Mouse (Mus musculus) MEL (cell line): ENCODE measurements around the gene Cpne2. TPM values are rescaled to one million over a fixed set of nuclear protein-coding genes. Genes with fewer than 3 reads are reported as not detected.

Experiments
- DNase-seq: peaks from one replicate; pipeline ENCODE4 v3.0.0; 2011; ENCODE audit warnings: low read depth, low spot score
- H3K27ac ChIP-seq: 2 replicates; pipeline ENCODE4 v1.5.1; 2012; ENCODE audit warnings: low read depth, mild to moderate bottlenecking, control low read depth, low read length, moderate library complexity; ENCODE audit not compliant: control insufficient read depth
- H3K27me3 ChIP-seq, 2 experiments: fragments of 150-350 bp in 1 of 2; sonication (generic) in 1 of 2; 2 replicates each; pipeline ENCODE4 v1.6.1; 2012; ENCODE audit warnings: low read length in 2 of 2, mild to moderate bottlenecking in 2 of 2, improper control_type of control experiment in 1 of 2, moderate library complexity in 1 of 2; ENCODE audit not compliant: insufficient read depth in 2 of 2, control insufficient read depth in 1 of 2
- H3K36me3 ChIP-seq, 2 experiments: 2 replicates each; pipeline ENCODE4 v1.6.1; 2012 to 2014; ENCODE audit warnings: low read length in 2 of 2, improper control_type of control experiment in 1 of 2, inconsistent platforms in 1 of 2, mild to moderate bottlenecking in 1 of 2; ENCODE audit not compliant: insufficient read depth in 2 of 2, control insufficient read depth in 1 of 2
- H3K4me1 ChIP-seq, 2 experiments: fragments of 150-350 bp in 1 of 2; sonication (generic) in 1 of 2; 2 replicates each; pipeline ENCODE4 v1.6.1; 2012; ENCODE audit warnings: low read length in 2 of 2, improper control_type of control experiment in 1 of 2, mild to moderate bottlenecking in 1 of 2; ENCODE audit not compliant: insufficient read depth in 2 of 2, control insufficient read depth in 1 of 2
- H3K4me3 ChIP-seq, 2 experiments: fragments of 150-350 bp in 1 of 2; sonication (generic) in 1 of 2; 2 replicates each; pipeline ENCODE4 v1.5.1; 2012; ENCODE audit warnings: low read depth in 2 of 2, low read length in 2 of 2, mild to moderate bottlenecking in 2 of 2, moderate library complexity in 2 of 2, control low read depth in 1 of 2, improper control_type of control experiment in 1 of 2; ENCODE audit not compliant: control insufficient read depth in 1 of 2, insufficient read depth in 1 of 2
- H3K79me2 ChIP-seq: 2 replicates; pipeline ENCODE4 v1.6.1; 2012; ENCODE audit warnings: mild to moderate bottlenecking, low read length, moderate library complexity; ENCODE audit not compliant: control insufficient read depth, poor library complexity, insufficient read depth
- H3K9ac ChIP-seq: 2 replicates; pipeline ENCODE4 v1.6.1; 2012; ENCODE audit warnings: low read depth, mild to moderate bottlenecking, control low read depth, low read length, moderate library complexity; ENCODE audit not compliant: control insufficient read depth, poor library complexity, severe bottlenecking
- H3K9me3 ChIP-seq: fragments of 150-350 bp; sonication (generic); replicated peaks from 2 replicates; pipeline ENCODE4 v1.6.1; 2012; ENCODE audit warnings: mild to moderate bottlenecking, low read length, improper control_type of control experiment, moderate library complexity; ENCODE audit not compliant: insufficient read depth
- CHD2 ChIP-seq: IDR thresholded peaks from 2 replicates; pipeline ENCODE4 v1.6.1; 2011; ENCODE audit warnings: low read length, improper control_type of control experiment
- CTCF ChIP-seq, 3 experiments: IDR thresholded peaks in 2 of 3; conservative IDR thresholded peaks in 1 of 3; 2 replicates each; pipeline ENCODE4 v1.5.1; 2011 to 2012; ENCODE audit warnings: low read length in 3 of 3, low read depth in 2 of 3, mild to moderate bottlenecking in 2 of 3, improper control_type of control experiment in 1 of 3, inconsistent platforms in 1 of 3, mixed read lengths in 1 of 3, moderate library complexity in 1 of 3; ENCODE audit not compliant: control insufficient read depth in 1 of 3, insufficient read depth in 1 of 3, poor library complexity in 1 of 3, severe bottlenecking in 1 of 3
- E2F4 ChIP-seq: IDR thresholded peaks from 2 replicates; pipeline ENCODE4 v1.6.1; 2011; ENCODE audit warnings: low read depth, low read length, improper control_type of control experiment, borderline replicate concordance
- EP300 ChIP-seq, 2 experiments: IDR thresholded peaks; 2 replicates each; pipeline ENCODE4 v1.6.1; 2011; ENCODE audit warnings: improper control_type of control experiment in 2 of 2, low read length in 2 of 2, low read depth in 1 of 2, mild to moderate bottlenecking in 1 of 2
- ETS1 ChIP-seq: IDR thresholded peaks from 2 replicates; pipeline ENCODE4 v1.6.1; 2012; ENCODE audit warnings: low read depth, mild to moderate bottlenecking, inconsistent platforms, low read length, improper control_type of control experiment, moderate library complexity
- GATA1 ChIP-seq: IDR thresholded peaks from 2 replicates; pipeline ENCODE4 v1.6.1; 2011; ENCODE audit warnings: low read depth, low read length, improper control_type of control experiment
- JUND ChIP-seq: IDR thresholded peaks from 2 replicates; pipeline ENCODE4 v1.6.1; 2011; ENCODE audit warnings: low read depth, mild to moderate bottlenecking, improper control_type of control experiment, low read length
- KAT2A ChIP-seq: conservative IDR thresholded peaks from 2 replicates; pipeline ENCODE4 v1.6.1; 2012; ENCODE audit warnings: low read depth, low read length, improper control_type of control experiment, inconsistent platforms
- MAFK ChIP-seq: IDR thresholded peaks from 2 replicates; pipeline ENCODE4 v1.6.1; 2011; ENCODE audit warnings: low read depth, mild to moderate bottlenecking, low read length, improper control_type of control experiment, borderline replicate concordance
- MAX ChIP-seq: IDR thresholded peaks from 2 replicates; pipeline ENCODE4 v1.6.1; 2011; ENCODE audit warnings: low read length, improper control_type of control experiment
- MXI1 ChIP-seq: IDR thresholded peaks from 2 replicates; pipeline ENCODE4 v1.6.1; 2011; ENCODE audit warnings: mild to moderate bottlenecking, low read depth, low read length, improper control_type of control experiment
- MYB ChIP-seq: IDR thresholded peaks from 2 replicates; pipeline ENCODE4 v1.6.1; 2011; ENCODE audit warnings: mild to moderate bottlenecking, low read depth, low read length, improper control_type of control experiment
- NRF1 ChIP-seq: IDR thresholded peaks from 2 replicates; pipeline ENCODE4 v1.6.1; 2014; ENCODE audit warnings: low read depth, mild to moderate bottlenecking, inconsistent platforms, low read length, improper control_type of control experiment, moderate library complexity; ENCODE audit not compliant: poor library complexity, insufficient read depth, severe bottlenecking
- POLR2A ChIP-seq, 2 experiments: IDR thresholded peaks; 2 replicates each; pipeline ENCODE4 v1.6.1; 2011 to 2012; ENCODE audit warnings: low read length in 2 of 2, mild to moderate bottlenecking in 2 of 2, control low read depth in 1 of 2, improper control_type of control experiment in 1 of 2, low read depth in 1 of 2, moderate library complexity in 1 of 2; ENCODE audit not compliant: control insufficient read depth in 1 of 2, insufficient read depth in 1 of 2, poor library complexity in 1 of 2
- SIN3A ChIP-seq: IDR thresholded peaks from 2 replicates; pipeline ENCODE4 v1.6.1; 2012; ENCODE audit warnings: low read length, improper control_type of control experiment, inconsistent platforms
- SMC3 ChIP-seq: IDR thresholded peaks from 2 replicates; pipeline ENCODE4 v1.6.1; 2011; ENCODE audit warnings: low read depth, low read length, improper control_type of control experiment
- TAL1 ChIP-seq: IDR thresholded peaks from 2 replicates; pipeline ENCODE4 v1.6.1; 2012; ENCODE audit warnings: mild to moderate bottlenecking, inconsistent platforms, low read length, moderate library complexity, mixed read lengths
- TBP ChIP-seq: IDR thresholded peaks from 2 replicates; pipeline ENCODE4 v1.8.0; 2011; ENCODE audit warnings: low read depth, low read length, improper control_type of control experiment
- TCF12 ChIP-seq: IDR thresholded peaks from 2 replicates; pipeline ENCODE4 v1.6.1; 2014; ENCODE audit warnings: low read depth, mild to moderate bottlenecking, inconsistent platforms, low read length, improper control_type of control experiment, moderate library complexity
- UBTF ChIP-seq: IDR thresholded peaks from 2 replicates; pipeline ENCODE4 v1.6.1; 2012; ENCODE audit warnings: low read depth, mild to moderate bottlenecking, inconsistent platforms, low read length, improper control_type of control experiment, moderate library complexity, borderline replicate concordance; ENCODE audit not compliant: insufficient read depth
- USF1 ChIP-seq: IDR thresholded peaks from 2 replicates; pipeline ENCODE4 v1.6.1; 2014; ENCODE audit warnings: low read depth, mild to moderate bottlenecking, inconsistent platforms, low read length, improper control_type of control experiment, moderate library complexity
- USF2 ChIP-seq, 2 experiments: IDR thresholded peaks; 2 replicates each; pipeline ENCODE4 v1.6.1; 2011 to 2012; ENCODE audit warnings: improper control_type of control experiment in 2 of 2, low read length in 2 of 2, borderline replicate concordance in 1 of 2, inconsistent platforms in 1 of 2, low read depth in 1 of 2, mild to moderate bottlenecking in 1 of 2; ENCODE audit not compliant: insufficient read depth in 1 of 2
- polyA plus RNA-seq, 2 experiments: library from polyadenylated mRNA; stranded (reverse) in 1 of 2; unstranded in 1 of 2; fragments of >175 nt in 1 of 2; fragments of >200 nt in 1 of 2; gene quantifications; 2 replicates each; pipeline versions ENCODE4 v1.2.1 to v1.2.4; 2012; ENCODE audit warnings: low replicate concordance in 2 of 2, low read depth in 1 of 2; ENCODE audit not compliant: insufficient read length in 2 of 2, insufficient read depth in 1 of 2, missing spikeins in 1 of 2
- total RNA-seq: library from RNA; depleted of rRNA; stranded (reverse); fragments of 300-350 nt; gene quantifications from 2 replicates; pipeline ENCODE4 v1.2.3, GENCODE M21; 2012

Gene Cpne2
- total and polyA plus RNA-seq, 3 experiments = 19.1 to 29.7 TPM; not detected in 1

DNA sequence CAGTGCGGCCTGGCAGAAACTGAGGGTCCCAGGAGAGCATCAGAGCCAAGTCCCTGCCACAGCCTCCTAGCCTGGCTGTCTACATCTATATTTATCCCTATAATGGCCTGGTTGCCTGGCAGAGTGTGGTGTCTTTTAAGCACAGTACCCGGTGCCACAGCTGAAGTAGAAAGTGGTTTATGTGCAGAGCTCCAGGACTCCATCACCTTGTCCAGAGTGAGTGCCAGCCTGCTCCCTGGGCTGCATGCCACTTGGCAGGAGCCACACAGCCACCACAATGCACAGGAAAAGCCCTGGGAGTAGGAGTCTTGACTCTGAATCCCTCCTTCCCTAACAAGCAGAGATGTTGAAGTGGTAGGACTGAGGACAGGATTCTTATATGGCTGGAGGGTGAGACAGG, 4.7 kb downstream of the Cpne2 start:
- H3K4me3 ChIP-seq = no peak overlapping the region
- H3K9me3 ChIP-seq = no peaks in the 10 kb centered on the region
- TF ChIP-seq E2F4 = no peak
- no peak for TF ChIP-seq MAFK
- no peak for TF ChIP-seq SMC3
- TF ChIP-seq MXI1 = no peak
- no peak for TF ChIP-seq NRF1
- peaks cover 16 to 26% of the 10 kb centered on the region in 2 experiments for H3K4me1 ChIP-seq
- H3K9ac ChIP-seq = no peak overlapping the region
- H3K27ac ChIP-seq = no peak overlapping the region
- peaks cover 0 to 21% of the 10 kb centered on the region in 2 experiments; a peak in 2 of 4 replicates for H3K36me3 ChIP-seq
- H3K27me3 ChIP-seq = no peaks in the 10 kb centered on the region
- DNase-seq = no peak
- no peaks in the 10 kb centered on the region; the same call in 1 of the 2 replicates for H3K79me2 ChIP-seq

DNA sequence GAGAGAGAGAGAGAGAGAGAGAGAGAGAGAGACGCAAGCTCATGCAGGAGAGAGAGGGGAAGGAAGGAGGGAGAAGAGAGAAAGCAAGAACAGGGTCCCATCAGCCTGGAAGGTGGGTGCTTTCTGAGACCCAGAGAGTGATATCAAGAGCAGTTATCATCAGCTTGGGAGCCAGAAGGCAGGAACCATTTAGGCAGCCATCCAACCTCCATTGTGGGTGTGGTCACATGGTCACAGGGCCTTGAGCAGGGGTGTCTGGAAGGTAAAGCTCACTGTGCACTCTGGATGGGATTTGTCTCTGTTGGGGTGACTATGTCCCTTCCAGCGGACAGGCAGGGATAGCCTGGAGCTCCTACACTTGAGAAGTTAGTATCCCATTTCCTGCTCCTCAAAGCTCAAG, 7.2 kb downstream of the Cpne2 start:
- peak; percentile 69 for DNase-seq
- peaks cover 16 to 22% of the 10 kb centered on the region in 2 experiments for H3K4me1 ChIP-seq
- TF ChIP-seq KAT2A = no peak
- TF ChIP-seq MAFK = no peak
- peak; percentile 35; the same call in 1 of the 2 replicates for TF ChIP-seq ETS1
- peak; percentile 90 for TF ChIP-seq USF1
- 0 out of 2 replicates have a peak, but pooled peaks have one; percentile 53 for TF ChIP-seq MAX
- peak in 1 of 2 experiments; percentile 44; a peak in 1 of 4 replicates for TF ChIP-seq USF2 (IDR thresholded peaks at IDR 0.05; ENCODE audit: borderline replicate concordance in 1 of 2, insufficient read depth in 1 of 2, low read depth in 1 of 2, low read length in 2 of 2)
- 0 out of 2 replicates have a peak, but pooled peaks have one; percentile 18 for TF ChIP-seq SIN3A
- no peaks in the 10 kb centered on the region for H3K9me3 ChIP-seq
- H3K27ac ChIP-seq = no peak overlapping the region
- H3K36me3 ChIP-seq = peaks cover 0 to 21% of the 10 kb centered on the region in 2 experiments; a peak in 2 of 4 replicates
- no peak overlapping the region for H3K4me3 ChIP-seq
- no peak overlapping the region for H3K9ac ChIP-seq
- no peaks in the 10 kb centered on the region for H3K27me3 ChIP-seq
- no peaks in the 10 kb centered on the region for H3K79me2 ChIP-seq

DNA sequence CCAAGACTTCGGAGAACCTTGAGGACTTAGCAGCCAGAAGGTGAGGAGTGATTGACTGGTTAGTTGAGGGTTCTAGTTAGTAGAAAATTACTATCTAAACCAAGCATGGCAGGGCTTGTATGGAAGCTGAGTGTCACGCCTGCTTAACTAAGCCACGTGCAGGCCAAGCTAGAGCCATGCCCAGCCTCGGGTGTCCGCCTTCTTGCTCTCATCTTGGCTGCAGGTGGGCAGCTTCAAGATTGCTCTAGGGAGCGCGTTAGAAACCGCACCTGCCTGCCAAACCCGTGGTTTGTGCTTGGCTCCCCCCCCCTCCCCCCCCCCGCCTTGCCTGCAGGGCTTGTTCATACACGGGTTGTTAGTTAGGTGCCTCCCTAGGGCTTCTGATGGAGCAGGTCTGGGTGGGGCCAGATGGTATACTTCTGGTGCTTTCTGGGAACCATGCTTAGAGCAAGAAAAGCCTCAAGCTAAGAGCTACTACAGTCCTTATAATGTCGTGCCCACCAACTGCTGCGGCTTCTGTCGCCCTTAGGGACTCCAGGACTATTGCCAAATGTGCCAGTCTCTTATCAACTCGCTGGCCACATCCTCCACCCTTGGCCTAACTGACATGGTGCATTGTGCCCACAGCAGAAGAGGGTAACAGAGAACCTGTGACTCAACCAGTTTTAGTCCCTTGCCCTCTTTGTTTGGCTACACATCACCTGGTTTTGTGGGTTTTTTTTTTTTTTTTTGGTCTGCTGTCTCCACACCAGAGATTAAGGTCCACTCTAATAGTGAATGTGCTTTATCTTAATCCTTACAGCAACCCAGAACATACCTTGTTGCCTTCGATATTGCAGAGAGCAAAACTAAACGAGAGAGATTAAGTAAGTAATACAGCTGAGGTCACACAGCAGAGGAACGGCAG, 8.4 kb downstream of the Cpne2 start:
- Histone ChIP-seq H3K27ac (peak overlapping the region; percentile 31), H3K4me1 (peaks cover 16 to 22% of the 10 kb centered on the region in 2 experiments), H3K79me2 (no peaks in the 10 kb centered on the region), H3K9ac (0 out of 2 replicates have a peak overlapping the region, but pooled peaks have one; percentile 20), H3K9me3 (no peaks in the 10 kb centered on the region), H3K36me3 (peaks cover 0 to 21% of the 10 kb centered on the region in 2 experiments; a peak in 2 of 4 replicates), H3K27me3 (no peaks in the 10 kb centered on the region), H3K4me3 (peak overlapping the region in 1 of 2 experiments; percentile 24; a peak in 2 of 4 replicates)
- peak; percentile 59 for DNase-seq
- TF ChIP-seq TCF12 (peak; percentile 90), E2F4 (no peak), UBTF (no peak), MXI1 (0 out of 2 replicates have a peak, but pooled peaks have one; percentile 21), TAL1 (peak; percentile 73), SIN3A (peak; percentile 31; the same call in 1 of the 2 replicates), CTCF (IDR thresholded peaks at IDR 0.05 in 2 of 3, conservative IDR thresholded peaks at IDR 0.05 in 1 of 3; ENCODE audit: control insufficient read depth in 1 of 3, insufficient read depth in 1 of 3, low read depth in 2 of 3, low read length in 3 of 3, poor library complexity in 1 of 3, severe bottlenecking in 1 of 3) (no peak), JUND (0 out of 2 replicates have a peak, but pooled peaks have one; percentile 32), SMC3 (no peak), CHD2 (no peak), MYB (peak; percentile 26; the same call in 1 of the 2 replicates), EP300 (IDR thresholded peaks at IDR 0.05; ENCODE audit: low read depth in 1 of 2, low read length in 2 of 2) (peak; percentile 76 to 78), POLR2A (IDR thresholded peaks at IDR 0.05; ENCODE audit: control insufficient read depth in 1 of 2, insufficient read depth in 1 of 2, low read depth in 1 of 2, low read length in 2 of 2, poor library complexity in 1 of 2) (no peak), GATA1 (peak; percentile 80), USF1 (no peak; the same call in 1 of the 2 replicates), TBP (no peak)
